Mouse (Mus musculus) cerebellum, adult 9-10 months (tissue): ENCODE data around the gene Ogn.

Experiments used
- DNase-seq: peaks from one replicate; pipeline ENCODE4 v3.0.0; 2022

Gene Ogn

GRCm38 (mm10) chr13:49646019-49646418 lies 38.2 kb downstream of the Ogn start:
- DNase-seq, result no peak

- peak; percentile 10 for DNase-seq
Observed at GRCm38 (mm10) chr13:49651136-49651535, 43.3 kb downstream of the Ogn start.

DNA sequence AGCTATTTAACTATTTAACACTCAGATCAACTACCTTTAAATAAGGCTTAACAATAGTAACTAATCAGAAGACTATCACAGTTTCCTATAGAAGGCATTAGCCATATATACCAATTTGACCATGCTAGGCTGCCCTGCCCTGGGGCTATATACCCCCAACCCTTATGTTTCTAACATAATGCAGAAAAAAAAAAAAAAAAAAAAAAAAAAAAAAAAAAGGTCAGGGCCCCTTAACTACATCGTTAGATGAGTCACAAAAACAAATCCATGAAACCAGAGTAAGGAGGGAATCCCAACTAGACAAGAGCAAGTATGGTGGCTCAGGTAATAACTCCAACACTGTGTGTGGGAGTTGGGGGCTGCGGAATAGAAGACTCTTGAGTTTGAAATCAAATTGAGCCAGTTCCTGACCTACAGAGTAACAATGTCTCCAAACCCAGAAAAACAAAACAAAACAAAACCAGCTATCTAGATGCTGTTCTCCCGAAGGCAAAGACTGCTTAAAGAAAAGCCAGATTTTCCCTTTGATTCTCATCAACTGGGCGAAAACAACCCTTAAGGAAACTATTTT lies 44.0 kb downstream of the Ogn start:
- DNase-seq, result no peak

- peak; percentile 99 for DNase-seq
Observed at GRCm38 (mm10) chr13:49652481-49653179, 44.8 kb downstream of the Ogn start, which contains the start of the genes Cenpp and Nol8. Gene Cenpp (minus strand): TSS chr13:49652785. Gene Nol8 (plus strand): TSS chr13:49653078.

DNA sequence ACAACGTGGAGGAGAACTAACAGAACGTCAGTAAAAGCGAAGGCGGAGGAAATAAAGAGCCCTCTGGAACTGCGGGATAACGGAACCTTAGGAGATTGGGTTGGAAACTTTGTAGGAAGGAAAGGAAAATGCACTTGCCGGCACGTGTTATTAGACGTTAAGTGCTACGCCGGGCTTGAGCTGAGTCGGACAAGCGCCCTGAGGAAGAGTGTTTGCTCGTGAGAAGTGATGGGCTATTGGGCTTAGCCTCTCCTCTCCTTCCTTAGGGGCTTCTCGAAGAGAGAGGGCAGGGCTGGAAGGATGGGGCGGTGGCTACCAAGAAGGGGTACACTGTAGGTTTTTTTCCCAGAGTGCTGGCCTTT lies 45.3 kb downstream of the Ogn start:
- no peak for DNase-seq
